Mouse (Mus musculus) cerebellum, adult 2 months (tissue): ENCODE results near the gene Gna13.

Experiments used
- CTCF ChIP-seq: fragments of 200-500 bp; IDR thresholded peaks from 2 replicates; pipeline ENCODE4 v1.5.1; 2011; ENCODE audit warnings: low read depth, mild to moderate bottlenecking, control low read depth, low read length, moderate library complexity, borderline replicate concordance; ENCODE audit not compliant: insufficient read depth
- POLR2A ChIP-seq: fragments of 200-500 bp; IDR thresholded peaks from 2 replicates; pipeline ENCODE4 v1.6.1; 2011; ENCODE audit warnings: low read length, control low read depth, borderline replicate concordance; ENCODE audit not compliant: insufficient read depth

GRCm38 (mm10) chr11:109326270-109326669, 36.4 kb upstream of the Gna13 start:
- no peak for TF ChIP-seq POLR2A
- no peak for TF ChIP-seq CTCF
